Mouse (Mus musculus) testis, adult 2 months (tissue): ENCODE data around the gene Fbn1.

Source experiments
- CTCF ChIP-seq: fragments of 200-500 bp; IDR thresholded peaks from 2 replicates; pipeline ENCODE4 v1.5.1; 2012; ENCODE audit warnings: low read depth, mild to moderate bottlenecking, inconsistent platforms, low read length, moderate library complexity; ENCODE audit not compliant: control insufficient read depth, insufficient read depth, insufficient replicate concordance
- POLR2A ChIP-seq: fragments of 200-500 bp; IDR thresholded peaks from 2 replicates; pipeline ENCODE4 v1.6.1; 2012; ENCODE audit warnings: low read depth, mild to moderate bottlenecking, inconsistent platforms, low read length, moderate library complexity; ENCODE audit not compliant: control insufficient read depth

DNA sequence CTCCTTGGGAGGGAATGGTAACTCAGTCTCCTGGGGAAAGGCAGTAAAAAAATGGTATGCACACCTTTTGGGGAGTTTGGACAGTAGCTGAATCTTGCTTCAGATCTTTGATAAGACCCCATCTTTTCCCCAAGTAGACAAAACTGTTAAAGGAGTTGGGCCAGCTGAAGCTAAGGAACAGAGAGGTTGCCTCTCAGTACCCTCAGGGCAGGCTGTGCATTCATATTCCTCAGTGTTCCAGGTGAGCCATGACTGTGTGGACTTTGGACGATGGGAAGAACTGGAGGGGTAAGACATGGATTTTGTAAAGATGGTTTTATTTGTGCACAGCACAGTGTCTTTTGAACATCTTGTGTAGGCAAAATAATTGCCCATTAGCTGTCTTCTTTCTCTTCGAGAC is 247.5 kb downstream of the Fbn1 start:
- TF ChIP-seq CTCF: no peak
- no peak for TF ChIP-seq POLR2A
